Mouse (Mus musculus) central nervous system, embryonic 14 days (tissue): Measurements from ENCODE around the gene Hist1h4m. TPM values are rescaled to one million over a fixed set of nuclear protein-coding genes. Genes with fewer than 3 reads are reported as not detected.

Experiments
- polyA plus RNA-seq: library from polyadenylated mRNA; depleted of rRNA; stranded (reverse); fragments of >200 nt; gene quantifications from 2 replicates; pipeline ENCODE4 v1.2.3, GENCODE M21; 2012; rRNA removed

Hist1h4m gene
- 0.50 TPM in 1 of 2 replicates, not detected in the other for polyA plus RNA-seq

GRCm38 (mm10) chr13:21811539-21811938 is at the start of gene Hist1h4m:
Gene Hist1h4m, plus strand, starts transcription at chr13:21811746.

DNA sequence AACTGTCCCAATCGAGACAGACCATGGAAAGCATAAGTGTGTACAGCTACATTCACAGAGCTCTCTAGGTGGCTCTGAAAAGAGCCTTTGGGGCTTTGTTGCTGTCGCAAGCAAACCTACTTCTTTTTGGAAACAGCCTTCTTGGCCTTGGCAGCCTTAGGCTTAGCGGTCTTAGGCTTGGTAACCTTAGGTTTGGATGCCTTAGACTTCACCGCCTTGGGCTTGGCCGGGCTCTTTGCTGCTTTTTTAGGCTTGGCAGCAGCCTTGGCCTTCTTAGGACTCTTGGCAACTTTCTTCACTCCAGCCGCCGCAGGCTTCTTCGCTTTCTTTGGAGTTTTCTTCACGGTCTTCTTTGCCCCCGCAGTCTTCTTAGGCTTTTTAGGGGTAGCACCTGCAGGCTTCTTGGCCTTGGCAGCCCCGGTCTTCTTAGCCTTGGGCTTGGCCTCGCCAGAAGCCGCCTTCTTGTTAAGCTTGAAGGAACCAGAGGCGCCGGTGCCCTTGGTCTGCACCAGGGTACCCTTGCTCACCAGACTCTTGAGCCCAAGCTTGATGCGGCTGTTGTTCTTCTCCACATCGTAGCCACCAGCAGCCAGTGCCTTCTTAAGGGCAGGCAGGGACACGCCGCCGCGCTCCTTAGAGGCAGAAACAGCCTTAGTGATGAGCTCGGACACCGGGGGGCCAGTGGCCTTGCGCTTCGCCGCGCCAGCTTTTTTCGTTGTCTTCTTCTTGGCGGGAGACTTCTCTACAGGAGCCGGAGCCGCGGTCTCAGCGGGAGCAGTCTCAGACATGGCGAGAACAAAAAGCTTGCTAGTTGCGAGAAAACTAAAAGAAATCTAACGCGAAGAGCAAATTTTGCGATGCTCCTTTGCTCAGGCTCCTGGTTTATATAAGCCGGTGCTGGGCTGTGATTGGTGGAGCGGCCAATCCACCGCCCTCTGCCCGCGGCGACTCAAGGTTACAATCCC is 31.5 kb upstream of the Hist1h4m start, which contains the start of gene Hist1h1b:
Gene Hist1h1b (minus strand): TSS at position 859 of the 965 bp plus-strand sequence.

GRCm38 (mm10) chr13:21783255-21783617 is 28.3 kb upstream of the Hist1h4m start, which contains the start of gene Hist1h3i:
Gene Hist1h3i, minus strand, starts transcription at chr13:21783370.

DNA sequence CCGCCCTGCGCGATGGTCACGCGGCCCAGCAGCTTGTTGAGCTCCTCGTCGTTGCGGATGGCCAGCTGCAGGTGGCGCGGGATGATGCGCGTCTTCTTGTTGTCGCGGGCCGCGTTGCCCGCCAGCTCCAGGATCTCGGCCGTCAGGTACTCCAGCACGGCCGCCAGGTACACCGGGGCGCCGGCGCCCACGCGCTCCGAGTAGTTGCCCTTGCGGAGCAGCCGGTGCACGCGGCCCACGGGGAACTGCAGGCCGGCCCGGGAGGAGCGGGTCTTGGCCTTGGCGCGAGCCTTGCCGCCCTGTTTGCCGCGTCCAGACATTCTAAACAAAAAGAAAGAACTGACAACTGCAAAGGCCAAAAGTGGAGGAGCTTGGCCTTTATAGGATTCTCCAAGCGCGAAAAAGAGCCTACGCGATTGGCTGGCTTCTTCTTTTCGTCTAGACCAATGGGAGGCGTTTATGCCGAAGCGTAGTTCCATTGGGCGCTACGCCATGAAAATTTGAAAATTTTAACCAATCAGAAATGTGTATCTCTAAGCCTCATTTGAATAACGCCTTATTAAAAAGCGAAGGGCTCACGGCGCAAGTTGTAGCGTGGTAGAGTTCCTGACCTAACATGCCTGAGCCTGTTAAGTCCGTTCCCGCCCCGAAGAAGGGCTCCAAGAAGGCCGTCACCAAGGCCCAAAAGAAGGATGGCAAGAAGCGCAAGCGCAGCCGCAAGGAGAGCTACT is 24.5 kb upstream of the Hist1h4m start, which contains the start of the genes Hist1h2an and Hist1h2bp:
Gene Hist1h2an (minus strand): TSS at position 320 of the 731 bp plus-strand sequence.
Gene Hist1h2bp (plus strand): TSS at position 563 of the 731 bp plus-strand sequence.

GRCm38 (mm10) chr13:21810073-21810472 is 1.5 kb upstream of the Hist1h4m start, which contains the start of the genes Hist1h2bq and Hist1h2ao:
Gene Hist1h2bq, minus strand, starts transcription at chr13:21810197.
Gene Hist1h2ao, plus strand, starts transcription at chr13:21810465.

DNA sequence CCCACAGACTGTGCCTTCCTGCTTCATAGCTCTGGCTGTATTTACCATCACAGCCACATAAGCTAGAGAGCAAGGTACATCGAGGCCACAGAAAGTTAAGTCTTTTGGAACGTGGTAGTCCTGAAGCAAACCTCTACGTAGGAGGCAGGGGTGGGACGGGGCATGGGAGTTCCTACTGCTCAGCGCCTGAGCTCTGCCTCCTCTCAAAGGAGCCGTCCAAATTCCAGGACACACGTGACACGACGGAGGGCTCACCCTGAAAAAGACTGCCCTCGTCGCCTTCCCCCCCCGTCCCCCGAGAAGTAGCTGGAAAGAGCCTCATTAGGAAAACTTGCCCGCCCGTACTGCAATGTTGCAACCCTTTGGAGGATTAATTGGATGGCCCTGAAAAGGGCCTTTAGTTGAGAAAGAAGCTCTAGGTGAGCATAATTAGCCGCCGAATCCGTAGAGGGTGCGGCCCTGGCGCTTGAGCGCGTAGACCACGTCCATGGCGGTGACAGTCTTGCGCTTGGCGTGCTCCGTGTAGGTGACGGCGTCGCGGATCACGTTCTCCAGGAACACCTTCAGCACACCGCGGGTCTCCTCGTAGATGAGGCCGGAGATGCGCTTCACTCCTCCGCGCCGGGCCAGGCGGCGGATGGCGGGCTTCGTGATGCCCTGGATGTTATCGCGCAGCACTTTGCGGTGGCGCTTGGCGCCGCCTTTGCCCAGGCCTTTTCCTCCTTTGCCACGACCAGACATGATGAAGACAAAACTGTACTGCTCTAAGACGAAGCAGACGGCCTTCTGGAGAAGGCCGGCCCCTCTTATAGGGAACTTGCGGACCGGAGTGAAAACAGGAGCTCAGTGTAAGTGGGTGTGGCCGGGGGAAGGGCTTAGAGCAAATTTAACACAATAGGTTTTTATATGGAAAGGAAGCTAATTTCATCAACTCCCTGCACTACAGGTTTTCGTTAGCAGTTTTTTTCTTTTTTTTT is 20.2 kb downstream of the Hist1h4m start, which contains the start of gene Hist1h4n:
Gene Hist1h4n (minus strand): TSS at position 779 of the 977 bp plus-strand sequence.

GRCm38 (mm10) chr13:21833461-21833860 is 21.9 kb downstream of the Hist1h4m start, which contains the start of the genes Hist1h2ap and Hist1h2br:
Gene Hist1h2ap, minus strand, starts transcription at chr13:21833507.
Gene Hist1h2br, plus strand, starts transcription at chr13:21833743.

Other genes with a start within 250 kb of the Hist1h4m start
- not detected in 2 replicates for gene Olfr1364, start 230.0 kb upstream of the Hist1h4m start, polyA plus RNA-seq
- not detected in 2 replicates for gene Olfr1362, start 197.7 kb upstream of the Hist1h4m start, polyA plus RNA-seq
- gene Olfr11, start 169.2 kb upstream of the Hist1h4m start, polyA plus RNA-seq: not detected in 2 replicates
- gene Olfr1361, start 148.4 kb upstream of the Hist1h4m start, polyA plus RNA-seq: not detected in 2 replicates
- gene Olfr1360, start 134.3 kb upstream of the Hist1h4m start, polyA plus RNA-seq: not detected in 2 replicates
- not detected in 2 replicates for gene Olfr1359, start 113.6 kb upstream of the Hist1h4m start, polyA plus RNA-seq
- 6.6 and 13.7 TPM in 2 replicates for gene Hist1h2bl, start 95.6 kb upstream of the Hist1h4m start, polyA plus RNA-seq
- gene Hist1h2ai, start 95.3 kb upstream of the Hist1h4m start, polyA plus RNA-seq: 11.5 and 14.4 TPM in 2 replicates
- 23.9 and 36.2 TPM in 2 replicates for gene Hist1h3h, start 94.1 kb upstream of the Hist1h4m start, polyA plus RNA-seq
- gene Hist1h2bm, start 89.7 kb upstream of the Hist1h4m start, polyA plus RNA-seq: 6.2 and 11.0 TPM in 2 replicates
- 11.4 and 17.3 TPM in 2 replicates for gene Hist1h4j, start 76.7 kb upstream of the Hist1h4m start, polyA plus RNA-seq
- 23.8 and 36.9 TPM in 2 replicates for gene Hist1h4k, start 61.2 kb upstream of the Hist1h4m start, polyA plus RNA-seq
- gene Hist1h2ak, start 57.9 kb upstream of the Hist1h4m start, polyA plus RNA-seq: 18.5 and 25.0 TPM in 2 replicates
- 5.4 and 11.4 TPM in 2 replicates for gene Hist1h2bn, start 57.6 kb upstream of the Hist1h4m start, polyA plus RNA-seq
- gene Hist1h1b, start 31.1 kb upstream of the Hist1h4m start, polyA plus RNA-seq: 3.8 and 6.4 TPM in 2 replicates
- 22.6 and 39.5 TPM in 2 replicates for gene Hist1h3i, start 28.4 kb upstream of the Hist1h4m start, polyA plus RNA-seq
- 4.9 and 9.4 TPM in 2 replicates for gene Hist1h2an, start 24.5 kb upstream of the Hist1h4m start, polyA plus RNA-seq
- 1.1 and 1.5 TPM in 2 replicates for gene Hist1h2bp, start 24.3 kb upstream of the Hist1h4m start, polyA plus RNA-seq
- gene Hist1h2bq, start 1.5 kb upstream of the Hist1h4m start, polyA plus RNA-seq: 8.2 and 8.5 TPM in 2 replicates
- gene Hist1h2ao, start 1.3 kb upstream of the Hist1h4m start, polyA plus RNA-seq: 0.21 TPM in 1 of 2 replicates, not detected in the other
- 20.1 and 31.8 TPM in 2 replicates for gene Hist1h4n, start 20.4 kb downstream of the Hist1h4m start, polyA plus RNA-seq
- 31.6 and 43.2 TPM in 2 replicates for gene Hist1h2ap, start 21.8 kb downstream of the Hist1h4m start, polyA plus RNA-seq
- 3.8 and 12.2 TPM in 2 replicates for gene Hist1h2br, start 22.0 kb downstream of the Hist1h4m start, polyA plus RNA-seq
- gene Zfp184, start 133.3 kb downstream of the Hist1h4m start, polyA plus RNA-seq: 13.1 and 15.7 TPM in 2 replicates
- not detected in 2 replicates for gene Pom121l2, start 169.4 kb downstream of the Hist1h4m start, polyA plus RNA-seq
- 0.09 and 0.18 TPM in 2 replicates for gene Prss16, start 198.0 kb downstream of the Hist1h4m start, polyA plus RNA-seq
- gene Hist1h2ah, start 223.8 kb downstream of the Hist1h4m start, polyA plus RNA-seq: 2.9 and 4.5 TPM in 2 replicates
- gene Hist1h2bk, start 224.1 kb downstream of the Hist1h4m start, polyA plus RNA-seq: 11.7 and 20.3 TPM in 2 replicates
- 26.1 and 35.7 TPM in 2 replicates for gene Hist1h4i, start 229.6 kb downstream of the Hist1h4m start, polyA plus RNA-seq
- 32.8 and 39.2 TPM in 2 replicates for gene Hist1h2ag, start 231.2 kb downstream of the Hist1h4m start, polyA plus RNA-seq
- gene Hist1h2bj, start 231.5 kb downstream of the Hist1h4m start, polyA plus RNA-seq: 11.0 and 15.5 TPM in 2 replicates